Comparison of ENCODE assay signal across 14 mouse cellular contexts in genomic region chr8:125897388-125897787, GRCm38 (mm10). TPM values are rescaled to one million over a fixed set of nuclear protein-coding genes. Genes with fewer than 3 reads are reported as not detected.
DNase-seq lines count a peak whose midpoint lies in the region; ATAC-seq lines count a peak whose summit lies in the region.
"Had no signal": no experiment of that assay in that cellular context is flagged by ENCODE, and none has a peak within 500 bp of the region (broad histone marks: within the 10 kb centered on the region; RNA-seq: fewer than 3 reads in every experiment).

No protein-coding gene starts in this region.

- no peaks in the 10 kb centered on the region for H3K4me1 ChIP-seq in neural tube, embryonic 11.5 days (ENCODE audit: control insufficient read depth, insufficient read depth, low read length)
- peaks cover 6% of the 10 kb centered on the region for H3K4me1 ChIP-seq in forebrain, embryonic 14.5 days (ENCODE audit: control insufficient read depth, insufficient read depth, low read length)
- H3K4me1 ChIP-seq in hindbrain, embryonic 15.5 days (replicated peaks): peaks cover 16% of the 10 kb centered on the region
- H3K4me1 ChIP-seq in neural tube, embryonic 13.5 days (replicated peaks): peaks cover 22% of the 10 kb centered on the region

- H3K9ac ChIP-seq in neural tube, embryonic 11.5 days (ENCODE audit: low read length): no peak overlapping the region
- H3K9ac ChIP-seq in forebrain, embryonic 14.5 days (ENCODE audit: low read length): peak overlapping the region; percentile 70; the same call in 1 of the 2 replicates
- peak overlapping the region; percentile 74 for H3K9ac ChIP-seq in hindbrain, embryonic 15.5 days
- peak overlapping the region; percentile 84 for H3K9ac ChIP-seq in neural tube, embryonic 13.5 days
- H3K9ac ChIP-seq: embryonic facial prominence, embryonic 15.5 days; heart, embryonic 12.5 days had no signal

- no peak for ATAC-seq in neural tube, embryonic 11.5 days (ENCODE audit: insufficient read depth, low FRiP score, low TSS enrichment)
- no peak for ATAC-seq in forebrain, embryonic 14.5 days
- ATAC-seq in hindbrain, embryonic 15.5 days (ENCODE audit: low FRiP score, low read depth): peak; percentile 3; the same call in 1 of the 2 replicates
- ATAC-seq in neural tube, embryonic 13.5 days (ENCODE audit: low read depth): no peak
- no peak for ATAC-seq in CD4-positive, CD25-positive, alpha-beta regulatory T cell, adult 4 months

- 62% methylated on average over 11 of the region's 11 CpGs for WGBS in neural tube, embryonic 11.5 days
- 61% methylated on average over 11 of the region's 11 CpGs for WGBS in forebrain, embryonic 14.5 days
- 59% methylated on average over 11 of the region's 11 CpGs for WGBS in hindbrain, embryonic 15.5 days
- WGBS in neural tube, embryonic 13.5 days: 61% methylated on average over 11 of the region's 11 CpGs

- H3K36me3 ChIP-seq in neural tube, embryonic 11.5 days (ENCODE audit: control insufficient read depth, insufficient read depth, low read length): no peaks in the 10 kb centered on the region
- no peaks in the 10 kb centered on the region for H3K36me3 ChIP-seq in forebrain, embryonic 14.5 days (ENCODE audit: control insufficient read depth, insufficient read depth, low read length)
- no peaks in the 10 kb centered on the region for H3K36me3 ChIP-seq in hindbrain, embryonic 15.5 days
- H3K36me3 ChIP-seq in neural tube, embryonic 13.5 days: no peaks in the 10 kb centered on the region
- H3K36me3 ChIP-seq: embryonic facial prominence, embryonic 15.5 days; heart, embryonic 12.5 days had no signal

- H3K4me2 ChIP-seq in neural tube, embryonic 11.5 days (ENCODE audit: low read depth): no peak overlapping the region; the same call in 1 of the 2 replicates
- peak overlapping the region; percentile 78 for H3K4me2 ChIP-seq in forebrain, embryonic 14.5 days (ENCODE audit: low read length)
- H3K4me2 ChIP-seq in hindbrain, embryonic 15.5 days: peak overlapping the region; percentile 66
- H3K4me2 ChIP-seq in neural tube, embryonic 13.5 days: peak overlapping the region; percentile 70

- H3K27ac ChIP-seq in neural tube, embryonic 11.5 days (ENCODE audit: low read depth, low read length): no peak overlapping the region
- H3K27ac ChIP-seq in forebrain, embryonic 14.5 days (ENCODE audit: low read depth, low read length): no peak overlapping the region
- peak overlapping the region; percentile 87; the same call in 1 of the 2 replicates for H3K27ac ChIP-seq in hindbrain, embryonic 15.5 days (replicated peaks)
- H3K27ac ChIP-seq in neural tube, embryonic 13.5 days (replicated peaks): no peak overlapping the region
- H3K27ac ChIP-seq: embryonic facial prominence, embryonic 15.5 days; gastrocnemius, adult 2 months had no signal

- H3K27me3 ChIP-seq in neural tube, embryonic 11.5 days (ENCODE audit: control insufficient read depth, insufficient read depth, low read length): peaks cover 15% of the 10 kb centered on the region
- no peaks in the 10 kb centered on the region for H3K27me3 ChIP-seq in forebrain, embryonic 14.5 days (replicated peaks; ENCODE audit: control insufficient read depth, insufficient read depth, low read length)
- H3K27me3 ChIP-seq in hindbrain, embryonic 15.5 days: no peaks in the 10 kb centered on the region
- peaks cover 26% of the 10 kb centered on the region for H3K27me3 ChIP-seq in neural tube, embryonic 13.5 days

- H3K9me3 ChIP-seq in neural tube, embryonic 11.5 days (ENCODE audit: control insufficient read depth, low read length): no peaks in the 10 kb centered on the region
- no peaks in the 10 kb centered on the region for H3K9me3 ChIP-seq in forebrain, embryonic 14.5 days (replicated peaks; ENCODE audit: control insufficient read depth, low read length)
- no peaks in the 10 kb centered on the region for H3K9me3 ChIP-seq in hindbrain, embryonic 15.5 days
- H3K9me3 ChIP-seq in neural tube, embryonic 13.5 days: no peaks in the 10 kb centered on the region
- H3K9me3 ChIP-seq: embryonic facial prominence, embryonic 15.5 days; heart, embryonic 12.5 days had no signal

- peak; percentile 8 for DNase-seq in neural tube, embryonic 11.5 days (ENCODE audit: low spot score)
- DNase-seq in neural tube, embryonic 10.5 days (ENCODE audit: extremely low spot score, low spot score): no peak
- no peak for DNase-seq in forebrain, embryonic 14.5 days (ENCODE audit: low spot score)
- DNase-seq in spleen, adult 12 weeks (ENCODE audit: low spot score): no peak
- DNase-seq in retina, postnatal 1 day: no peak
- DNase-seq: gastrocnemius, adult 2 months; lung, adult 18-20 months had no signal

- no peak overlapping the region for H3K4me3 ChIP-seq in neural tube, embryonic 11.5 days (ENCODE audit: low read depth, low read length)
- peak overlapping the region; percentile 52 for H3K4me3 ChIP-seq in forebrain, embryonic 14.5 days (ENCODE audit: low read depth, low read length)
- peak overlapping the region; percentile 79 for H3K4me3 ChIP-seq in hindbrain, embryonic 15.5 days
- H3K4me3 ChIP-seq in neural tube, embryonic 13.5 days: peak overlapping the region; percentile 63
- H3K4me3 ChIP-seq: gastrocnemius, adult 2 months had no signal

RNA-seq across cellular contexts. Expression of gene Pcnx2, which starts 0.7 kb away (rescaled TPM):
- 0.37 and 0.65 TPM in 2 replicates for polyA plus RNA-seq in neural tube, embryonic 11.5 days (2014; fragmentation: Nextera tagmentation; extraction: Ambion mirVana)
- polyA plus RNA-seq in forebrain, embryonic 14.5 days (2014; fragmentation: Nextera tagmentation; extraction: Ambion mirVana): 2.6 and 3.5 TPM in 2 replicates
- polyA plus RNA-seq in hindbrain, embryonic 15.5 days (2015; fragmentation: Nextera tagmentation; extraction: Ambion mirVana): 4.5 and 5.2 TPM in 2 replicates
- polyA plus RNA-seq in neural tube, embryonic 13.5 days (2015; fragmentation: Nextera tagmentation; extraction: Ambion mirVana): 2.8 and 3.7 TPM in 2 replicates
- under 1 TPM; 0.13 to 0.22 TPM for polyA plus RNA-seq in CD4-positive, CD25-positive, alpha-beta regulatory T cell, adult 4 months (2017; shearing (Covaris generic))
- polyA plus RNA-seq: limb, embryonic 11.5 days had no signal

RNA-seq across cellular contexts. Expression of gene Map3k21, which starts 12.9 kb away (rescaled TPM):
- polyA plus RNA-seq in neural tube, embryonic 11.5 days (2014; fragmentation: Nextera tagmentation; extraction: Ambion mirVana): 0.05 TPM in 1 of 2 replicates, not detected in the other
- 0.17 and 0.35 TPM in 2 replicates for polyA plus RNA-seq in forebrain, embryonic 14.5 days (2014; fragmentation: Nextera tagmentation; extraction: Ambion mirVana)
- polyA plus RNA-seq in hindbrain, embryonic 15.5 days (2015; fragmentation: Nextera tagmentation; extraction: Ambion mirVana): 0.65 and 0.75 TPM in 2 replicates
- 0.18 and 0.24 TPM in 2 replicates for polyA plus RNA-seq in neural tube, embryonic 13.5 days (2015; fragmentation: Nextera tagmentation; extraction: Ambion mirVana)
- not detected for polyA plus RNA-seq in CD4-positive, CD25-positive, alpha-beta regulatory T cell, adult 4 months (2017; shearing (Covaris generic))
- polyA plus RNA-seq: limb, embryonic 11.5 days; thymus, postnatal 0 days had no signal
